Mouse (Mus musculus): ENCODE measurements around the gene Tmem200b. TPM values are rescaled to one million over a fixed set of nuclear protein-coding genes. Genes with fewer than 3 reads are reported as not detected.

Tmem200b gene
- polyA plus RNA-seq, 1 experiment from 2014 or later: 3.9 TPM

DNA sequence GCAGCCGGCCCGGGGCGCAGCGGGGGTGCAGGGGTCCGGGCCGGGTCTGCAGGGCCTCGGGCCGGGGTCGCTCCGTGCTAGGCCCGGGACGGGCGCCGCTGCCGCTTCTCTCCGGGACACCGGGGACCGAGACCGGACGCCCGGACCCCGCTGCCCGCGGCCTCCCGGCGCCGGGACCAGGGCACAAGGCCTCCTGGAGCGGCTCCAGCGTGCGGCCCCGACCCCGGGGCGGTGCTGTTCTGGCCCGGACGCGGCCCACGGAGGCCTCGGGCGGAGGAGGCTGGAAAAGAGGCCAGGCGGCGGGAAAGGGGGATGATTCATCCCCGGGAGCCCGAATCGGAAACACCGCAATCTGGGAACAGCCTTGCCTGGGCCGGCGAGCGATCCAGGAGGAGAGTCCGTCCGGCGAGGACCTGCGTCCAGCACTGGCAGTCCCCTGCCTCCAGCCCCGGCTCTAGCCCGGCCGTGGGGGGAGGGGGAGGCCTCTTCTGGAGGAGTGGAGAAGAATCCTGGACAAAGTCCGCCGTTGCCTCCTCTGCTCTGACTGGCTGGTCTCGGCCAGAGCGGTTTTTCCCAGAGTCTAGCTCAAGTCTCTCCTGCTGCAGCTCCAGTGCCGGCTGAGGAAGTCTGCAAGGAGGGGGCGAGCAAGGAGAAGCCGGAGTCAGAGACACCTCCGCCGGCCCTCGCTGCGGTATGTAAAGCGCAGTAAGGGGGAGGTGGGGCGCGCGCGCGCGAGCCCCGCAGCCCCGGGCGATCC, 798 bp upstream of the Tmem200b start:
- peak overlapping the region; percentile 94 for H3K27ac ChIP-seq
- peak overlapping the region; percentile 68 for H3K4me3 ChIP-seq
- WGBS: 0% methylated on average over 73 of the region's 76 CpGs
- peak overlapping the region; percentile 79 for H3K9ac ChIP-seq
- peaks cover 93% of the 10 kb centered on the region for H3K4me1 ChIP-seq
- peaks cover 30% of the 10 kb centered on the region for H3K27me3 ChIP-seq
- peak; percentile 3; the same call in 1 of the 2 replicates for ATAC-seq (ENCODE audit: insufficient number of reproducible peaks, low FRiP score, low TSS enrichment, low read depth)
- H3K4me2 ChIP-seq: peak overlapping the region; percentile 82
- H3K36me3 ChIP-seq: peaks cover 17% of the 10 kb centered on the region
- no peaks in the 10 kb centered on the region for H3K9me3 ChIP-seq

DNA sequence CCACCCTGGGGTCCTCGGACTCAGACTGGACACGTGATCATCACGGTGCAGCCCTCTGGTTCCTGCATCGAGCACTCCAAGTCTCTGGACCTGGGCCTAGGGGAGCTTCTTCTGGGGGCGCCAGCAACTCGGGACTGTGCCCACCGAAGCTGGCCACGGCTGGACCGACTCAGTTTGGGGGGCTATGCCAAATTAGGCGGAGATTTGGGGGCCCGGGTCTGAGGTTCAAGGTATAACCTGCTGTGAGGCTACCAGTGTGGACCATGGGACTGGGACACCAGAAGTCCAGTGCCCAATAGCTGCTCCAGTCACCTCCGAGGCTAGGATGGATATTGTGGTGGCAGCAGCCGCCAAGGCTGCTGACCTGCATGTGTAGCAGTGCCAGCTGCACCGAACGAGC, 833 bp downstream of the Tmem200b start:
- peaks cover 15% of the 10 kb centered on the region for H3K27me3 ChIP-seq

DNA sequence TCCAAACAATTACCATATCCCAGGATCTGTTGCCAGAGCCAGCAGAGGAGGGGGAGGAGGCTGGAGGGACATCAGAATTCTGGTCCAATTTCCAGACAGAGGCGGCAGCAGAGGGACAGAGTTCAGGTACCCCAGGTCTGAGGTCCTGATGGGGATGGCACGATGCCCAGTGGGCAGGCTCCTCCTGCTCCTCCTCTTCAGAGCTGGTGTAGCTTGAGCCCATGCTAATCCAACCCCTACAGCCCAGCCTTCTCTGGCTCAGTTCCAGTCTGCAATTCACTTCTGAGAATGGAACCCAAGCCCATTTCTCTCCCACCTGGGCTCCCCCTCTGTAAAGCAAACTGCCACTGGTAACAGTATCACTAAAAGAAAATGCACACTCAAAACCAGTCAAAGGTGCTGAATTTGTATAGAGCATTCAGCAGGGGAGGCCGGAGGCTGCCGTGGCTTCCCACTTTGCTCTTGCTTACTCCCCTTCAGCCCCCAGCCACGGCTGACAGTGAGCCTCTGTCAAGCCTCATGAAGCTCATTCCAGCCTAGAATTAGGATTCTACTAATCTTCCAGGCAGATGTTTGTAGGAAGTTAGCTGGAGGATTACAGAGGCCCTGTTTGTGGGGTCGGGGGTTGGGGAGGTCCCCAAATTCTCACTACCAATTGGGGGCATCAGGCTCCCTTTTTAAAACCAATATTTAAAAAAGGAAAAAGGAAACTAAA, 2.7 kb downstream of the Tmem200b start:
- Histone ChIP-seq H3K4me2 (no peak overlapping the region), H3K27ac (peak overlapping the region; percentile 77), H3K4me1 (peaks cover 71% of the 10 kb centered on the region), H3K27me3 (peaks cover 13% of the 10 kb centered on the region), H3K36me3 (peaks cover 43% of the 10 kb centered on the region), H3K4me3 (no peak overlapping the region), H3K9me3 (no peaks in the 10 kb centered on the region), H3K9ac (no peak overlapping the region)
- no peak for ATAC-seq (ENCODE audit: insufficient number of reproducible peaks, low FRiP score, low TSS enrichment, low read depth)
- 46% methylated on average over 6 of the region's 6 CpGs for WGBS

More for the DNA sequence above, 833 bp downstream of the Tmem200b start:
- peak overlapping the region; percentile 68 for H3K4me3 ChIP-seq
- H3K27ac ChIP-seq: no peak overlapping the region
- H3K9ac ChIP-seq: peak overlapping the region; percentile 79
- ATAC-seq (ENCODE audit: insufficient number of reproducible peaks, low FRiP score, low TSS enrichment, low read depth): no peak
- H3K4me1 ChIP-seq: peaks cover 84% of the 10 kb centered on the region
- H3K4me2 ChIP-seq: peak overlapping the region; percentile 82
- peaks cover 26% of the 10 kb centered on the region for H3K36me3 ChIP-seq
- WGBS: 57% methylated on average over 15 of the region's 15 CpGs
- no peaks in the 10 kb centered on the region for H3K9me3 ChIP-seq

DNA sequence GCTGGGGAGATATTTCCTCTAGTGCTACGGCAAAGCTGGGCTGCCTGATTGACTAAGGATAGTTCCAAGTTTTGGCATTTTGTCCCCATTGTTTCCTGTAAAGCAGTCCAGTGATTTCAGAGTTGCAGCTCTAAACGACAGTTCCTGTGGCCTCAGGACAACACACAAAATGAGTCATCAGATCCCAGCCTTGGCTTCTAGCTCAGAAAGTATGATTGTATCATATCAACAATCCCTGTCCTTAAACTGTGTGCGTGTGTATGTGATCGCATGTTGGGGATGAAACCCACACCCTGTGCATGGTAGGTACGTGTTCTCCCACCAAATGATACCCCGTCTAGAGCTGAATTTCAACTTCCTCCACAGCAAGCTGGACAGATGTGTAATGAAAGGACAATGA, 7.6 kb downstream of the Tmem200b start:
- peaks cover 63% of the 10 kb centered on the region for H3K36me3 ChIP-seq
- no peak overlapping the region for H3K27ac ChIP-seq
- H3K4me3 ChIP-seq: no peak overlapping the region
- no peaks in the 10 kb centered on the region for H3K9me3 ChIP-seq
- 83% methylated on average over 6 of the region's 6 CpGs for WGBS
- H3K9ac ChIP-seq: no peak overlapping the region
- no peak overlapping the region for H3K4me2 ChIP-seq
- H3K27me3 ChIP-seq: no peaks in the 10 kb centered on the region
- H3K4me1 ChIP-seq: peaks cover 24% of the 10 kb centered on the region
- ATAC-seq (ENCODE audit: insufficient number of reproducible peaks, low FRiP score, low TSS enrichment, low read depth): no peak

DNA sequence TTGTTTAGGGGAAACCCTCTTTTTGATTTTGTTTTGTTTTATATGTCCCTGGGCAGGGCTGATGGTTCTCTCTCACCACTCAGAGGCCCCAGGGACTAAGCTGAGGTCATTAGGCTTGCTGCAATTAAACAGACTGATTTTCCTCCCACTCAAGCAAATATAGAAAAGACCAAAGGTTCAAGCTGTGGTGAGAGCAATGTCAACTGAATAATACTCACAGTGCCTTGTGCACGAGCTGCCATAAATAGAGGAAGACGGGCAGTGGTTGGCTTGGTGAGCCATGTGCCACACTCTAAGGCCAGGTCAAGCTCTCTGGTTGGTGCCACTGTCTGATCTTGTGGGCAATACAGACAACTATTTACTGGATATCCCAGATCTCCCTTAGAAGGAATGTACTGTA, 17.9 kb downstream of the Tmem200b start:
- Histone ChIP-seq H3K4me2 (no peak overlapping the region), H3K9ac (no peak overlapping the region), H3K4me1 (peaks cover 16% of the 10 kb centered on the region), H3K27ac (no peak overlapping the region), H3K4me3 (no peak overlapping the region), H3K27me3 (no peaks in the 10 kb centered on the region), H3K9me3 (no peaks in the 10 kb centered on the region), H3K36me3 (peaks cover 12% of the 10 kb centered on the region; the same call in 1 of the 2 replicates)
- WGBS: 90% methylated on average over 2 of the region's 2 CpGs
- ATAC-seq (ENCODE audit: insufficient number of reproducible peaks, low FRiP score, low TSS enrichment, low read depth): no peak

DNA sequence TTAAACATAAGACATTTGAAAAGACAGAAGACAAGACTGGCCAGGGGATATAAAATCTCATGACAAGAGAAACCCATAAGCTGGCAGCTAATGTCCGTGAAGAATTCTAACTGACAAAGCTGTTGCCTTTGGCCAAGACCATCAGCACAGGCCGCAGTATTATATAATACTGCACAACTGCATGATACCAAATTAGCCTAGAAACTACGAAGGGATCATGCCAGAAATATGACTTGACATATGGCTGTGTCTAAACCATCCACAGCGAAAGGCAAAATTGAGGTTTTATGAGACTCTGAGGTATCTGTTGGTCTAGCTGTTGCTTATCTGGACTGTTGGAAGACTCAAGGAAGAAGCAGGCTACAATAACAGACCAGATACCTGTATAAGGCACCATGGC, 19.3 kb downstream of the Tmem200b start:
- WGBS: 93% methylated on average over 4 of the region's 4 CpGs
- Histone ChIP-seq H3K4me2 (no peak overlapping the region), H3K4me1 (peaks cover 17% of the 10 kb centered on the region), H3K9me3 (no peaks in the 10 kb centered on the region), H3K27ac (no peak overlapping the region), H3K36me3 (no peaks in the 10 kb centered on the region), H3K4me3 (no peak overlapping the region), H3K27me3 (no peaks in the 10 kb centered on the region), H3K9ac (no peak overlapping the region)
- no peak for ATAC-seq (ENCODE audit: insufficient number of reproducible peaks, low FRiP score, low TSS enrichment, low read depth)

DNA sequence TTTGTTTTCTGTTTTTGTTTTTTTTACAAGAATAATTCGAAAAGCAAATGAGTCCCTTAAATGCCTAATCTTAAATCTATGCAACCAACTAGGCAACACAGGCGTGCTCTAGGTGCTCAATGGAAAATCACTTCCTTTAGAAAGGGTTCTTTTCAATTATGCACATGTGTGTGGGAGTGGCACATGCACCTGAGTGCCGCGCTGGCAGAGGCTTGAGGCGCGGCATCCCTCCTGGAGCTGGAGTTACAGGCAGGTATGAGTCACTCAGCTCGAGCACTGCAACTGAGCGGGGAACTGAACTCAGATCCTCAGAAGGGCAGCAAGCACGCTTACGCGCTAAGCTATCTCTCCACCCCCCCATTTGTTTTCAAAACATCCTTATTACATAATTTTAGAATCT, 26.3 kb downstream of the Tmem200b start:
- no peak overlapping the region for H3K4me2 ChIP-seq
- H3K4me1 ChIP-seq: peaks cover 4% of the 10 kb centered on the region; the same call in 1 of the 2 replicates
- no peak overlapping the region for H3K4me3 ChIP-seq
- H3K27ac ChIP-seq: no peak overlapping the region
- no peak overlapping the region for H3K9ac ChIP-seq
- WGBS: 88% methylated on average over 11 of the region's 11 CpGs
- 0 out of 2 replicates have a peak, but pooled peaks cover 5% of the 10 kb centered on the region for H3K36me3 ChIP-seq
- H3K9me3 ChIP-seq: no peaks in the 10 kb centered on the region
- H3K27me3 ChIP-seq: no peaks in the 10 kb centered on the region
- ATAC-seq (ENCODE audit: insufficient number of reproducible peaks, low FRiP score, low TSS enrichment, low read depth): no peak

DNA sequence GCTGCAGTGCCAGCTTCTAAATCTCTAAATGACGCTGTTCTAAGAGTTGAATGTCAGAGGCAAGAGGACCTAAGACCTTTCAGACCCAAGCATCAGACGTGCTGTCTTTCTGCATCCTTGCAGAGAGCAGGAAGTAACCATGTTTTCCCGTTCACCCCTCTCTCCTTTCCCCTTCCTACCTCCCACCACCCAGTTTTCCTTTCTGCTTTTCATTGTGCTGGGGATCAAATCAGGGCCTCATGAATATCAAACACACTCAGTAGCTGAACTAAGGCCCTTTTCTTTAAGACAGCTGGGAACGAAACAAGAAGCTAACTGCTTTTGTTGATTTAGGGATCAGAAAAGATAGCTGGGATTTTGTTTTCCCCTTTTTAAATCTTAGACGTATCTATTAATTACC, 28.3 kb downstream of the Tmem200b start:
- Histone ChIP-seq H3K4me3 (no peak overlapping the region), H3K9ac (no peak overlapping the region)

DNA sequence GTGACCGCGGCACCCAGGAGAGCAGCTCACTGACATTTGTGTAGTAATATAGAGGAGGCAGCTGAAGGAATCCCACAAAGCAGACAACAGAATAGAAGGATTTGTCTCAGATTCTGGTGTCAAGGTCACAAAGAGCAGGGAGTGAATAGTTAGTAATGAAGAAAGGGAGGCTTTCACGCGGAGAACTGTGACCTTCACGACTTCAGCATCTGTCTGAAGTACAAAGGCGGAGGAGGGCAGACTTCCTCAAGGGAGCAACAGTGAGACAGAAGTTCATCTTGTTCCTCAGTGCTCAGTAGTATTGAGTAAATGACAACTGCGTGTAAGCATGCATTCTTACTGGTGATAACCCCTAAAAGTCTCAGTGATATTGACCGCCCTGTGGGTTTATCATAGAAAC, 29.1 kb downstream of the Tmem200b start:
- H3K4me3 ChIP-seq: no peak overlapping the region
- no peaks in the 10 kb centered on the region for H3K27me3 ChIP-seq
- H3K27ac ChIP-seq: no peak overlapping the region
- 0 out of 2 replicates have a peak, but pooled peaks cover 14% of the 10 kb centered on the region for H3K36me3 ChIP-seq
- 85% methylated on average over 8 of the region's 8 CpGs for WGBS
- no peaks in the 10 kb centered on the region for H3K9me3 ChIP-seq
- no peak overlapping the region for H3K9ac ChIP-seq
- H3K4me1 ChIP-seq: peaks cover under 1% of the 10 kb centered on the region; the same call in 1 of the 2 replicates
- H3K4me2 ChIP-seq: no peak overlapping the region
- ATAC-seq (ENCODE audit: insufficient number of reproducible peaks, low FRiP score, low TSS enrichment, low read depth): no peak

More for the DNA sequence above, 28.3 kb downstream of the Tmem200b start:
- no peak for ATAC-seq (ENCODE audit: insufficient number of reproducible peaks, low FRiP score, low TSS enrichment, low read depth)
- no peak overlapping the region for H3K27ac ChIP-seq
- 58% methylated on average over 5 of the region's 5 CpGs for WGBS
- H3K4me2 ChIP-seq: no peak overlapping the region
- H3K9me3 ChIP-seq: no peaks in the 10 kb centered on the region
- 0 out of 2 replicates have a peak, but pooled peaks cover 9% of the 10 kb centered on the region for H3K36me3 ChIP-seq
- H3K4me1 ChIP-seq: peaks cover 4% of the 10 kb centered on the region; the same call in 1 of the 2 replicates
- no peaks in the 10 kb centered on the region for H3K27me3 ChIP-seq

DNA sequence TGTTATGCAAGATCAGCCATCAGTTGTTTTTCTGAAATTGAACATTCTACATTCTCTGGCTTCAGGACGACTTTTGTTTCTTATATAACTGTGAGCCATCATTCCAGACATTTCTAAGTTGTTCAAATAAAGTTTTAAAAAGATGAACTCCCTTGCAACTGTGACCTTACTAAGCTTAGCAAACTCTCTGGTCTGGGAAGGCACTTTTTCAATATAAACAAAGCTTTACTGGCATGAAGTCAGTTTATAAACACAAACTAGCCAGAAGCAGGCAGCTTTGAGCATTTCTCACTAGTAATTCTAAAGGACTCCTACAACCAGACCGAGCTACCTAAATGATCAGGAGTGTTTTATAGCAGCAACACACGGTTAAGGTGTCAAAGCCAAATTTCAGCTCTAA, 35.6 kb downstream of the Tmem200b start:
- no peak for ATAC-seq (ENCODE audit: insufficient number of reproducible peaks, low FRiP score, low TSS enrichment, low read depth)
- Histone ChIP-seq H3K27ac (no peak overlapping the region), H3K27me3 (no peaks in the 10 kb centered on the region), H3K9ac (no peak overlapping the region), H3K9me3 (no peaks in the 10 kb centered on the region), H3K4me3 (no peak overlapping the region), H3K36me3 (peaks cover 19% of the 10 kb centered on the region; the same call in 1 of the 2 replicates), H3K4me2 (no peak overlapping the region), H3K4me1 (no peaks in the 10 kb centered on the region)
- WGBS: 45% methylated on average over 3 of the region's 3 CpGs

DNA sequence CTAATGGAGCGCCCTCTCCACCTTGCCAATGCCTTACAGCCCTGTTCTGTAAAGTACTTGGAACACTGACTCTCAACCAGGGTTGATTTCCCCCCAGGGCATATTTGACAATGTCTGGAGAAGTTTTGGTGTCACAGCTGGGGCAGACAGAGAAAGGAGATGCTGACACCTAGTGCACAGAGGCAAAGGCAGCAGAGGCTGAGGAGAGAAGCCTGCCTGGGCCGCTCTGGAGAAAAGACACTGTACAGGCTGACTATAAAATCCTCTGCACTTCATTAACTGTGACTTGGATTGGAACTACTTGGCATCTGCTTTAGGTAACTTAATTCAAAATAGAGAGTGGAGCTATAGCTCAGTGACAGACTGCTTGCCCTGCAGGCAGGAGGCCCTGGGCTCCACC, 47.3 kb downstream of the Tmem200b start:
- ATAC-seq (ENCODE audit: insufficient number of reproducible peaks, low FRiP score, low TSS enrichment, low read depth): 0 out of 2 replicates have a peak, but pooled peaks have one; percentile 58
- Histone ChIP-seq H3K4me2 (no peak overlapping the region), H3K27me3 (no peaks in the 10 kb centered on the region), H3K4me3 (no peak overlapping the region), H3K27ac (no peak overlapping the region; the same call in 1 of the 2 replicates), H3K9ac (no peak overlapping the region), H3K9me3 (no peaks in the 10 kb centered on the region), H3K36me3 (peaks cover 61% of the 10 kb centered on the region), H3K4me1 (no peaks in the 10 kb centered on the region)
- 64% methylated on average over 2 of the region's 2 CpGs for WGBS

DNA sequence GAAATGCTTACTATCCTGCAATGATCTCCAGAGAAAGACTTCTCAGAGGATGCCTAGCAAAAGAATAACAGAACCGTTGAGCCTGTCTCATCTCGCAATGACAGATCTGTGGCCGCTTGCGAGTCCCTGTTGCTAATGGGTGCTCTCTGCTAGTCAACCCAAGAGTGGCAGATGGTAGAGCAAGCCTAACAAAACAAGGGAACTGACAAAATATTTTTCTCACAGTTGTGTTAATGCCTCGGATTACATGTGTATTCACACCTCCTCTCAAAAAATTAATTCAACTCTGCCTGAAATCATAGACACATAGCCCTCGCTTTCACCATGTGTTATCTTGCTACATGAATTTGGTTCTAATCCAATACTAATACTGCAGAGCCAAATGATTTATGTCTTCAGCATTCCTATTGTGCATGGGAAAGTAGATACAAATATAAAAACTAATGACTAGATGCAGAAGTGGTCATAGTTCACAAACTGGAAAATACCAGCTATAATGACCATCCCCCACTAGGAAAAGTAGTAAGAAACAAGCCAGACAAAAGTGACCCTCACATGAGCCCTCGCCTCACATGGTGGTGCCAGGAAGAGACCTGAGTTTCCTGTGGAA, 48.8 kb downstream of the Tmem200b start:
- 88% methylated on average over 7 of the region's 7 CpGs for WGBS
- ATAC-seq (ENCODE audit: insufficient number of reproducible peaks, low FRiP score, low TSS enrichment, low read depth): no peak
- peaks cover 60% of the 10 kb centered on the region for H3K36me3 ChIP-seq
- H3K9me3 ChIP-seq: no peaks in the 10 kb centered on the region
- H3K27me3 ChIP-seq: no peaks in the 10 kb centered on the region
- no peak overlapping the region for H3K4me3 ChIP-seq
- H3K4me1 ChIP-seq: no peaks in the 10 kb centered on the region
- no peak overlapping the region for H3K4me2 ChIP-seq
- no peak overlapping the region for H3K9ac ChIP-seq
- no peak overlapping the region for H3K27ac ChIP-seq
